Mouse (Mus musculus) layer of hippocampus, adult 9-11 months (tissue): ENCODE data around the gene Gm10471.
"Not testable (repeated sequence)": the region's sequence is repeated elsewhere in the genome, so short reads cannot be mapped to it uniquely, and the experiment has no call there.

ENCODE experiments used
- DNase-seq: peaks from one replicate; pipeline ENCODE4 v3.0.0; 2022

Gm10471 gene

GRCm38 (mm10) chr5:26089191-26089590, at the start of gene Gm10471:
TSS of gene Gm10471 (minus strand) at chr5:26089291.
- DNase-seq, result not testable (repeated sequence)

- DNase-seq, result not testable (repeated sequence)
Measured at GRCm38 (mm10) chr5:26121321-26121720, 32.2 kb upstream of the Gm10471 start, which contains the start of gene Gm10220. TSS of gene Gm10220 (minus strand) at chr5:26121421.

GRCm38 (mm10) chr5:26105262-26105661, 16.2 kb upstream of the Gm10471 start, which contains the start of gene 5031410I06Rik:
TSS of gene 5031410I06Rik (minus strand) at chr5:26105362.
- DNase-seq, result not testable (repeated sequence)

- DNase-seq, result not testable (repeated sequence)
Measured at GRCm38 (mm10) chr5:26079023-26079422, 10.1 kb downstream of the Gm10471 start.

GRCm38 (mm10) chr5:26070716-26071115, 18.4 kb downstream of the Gm10471 start:
- no peak for DNase-seq

- not testable (repeated sequence) for DNase-seq
Measured at GRCm38 (mm10) chr5:26058481-26058880, 30.6 kb downstream of the Gm10471 start, which contains the start of gene Gm7347. TSS of gene Gm7347 (minus strand) at chr5:26058581.

GRCm38 (mm10) chr5:26039458-26039857, 49.6 kb downstream of the Gm10471 start, which contains the start of gene Speer4a:
TSS of gene Speer4a (minus strand) at chr5:26039558.
- not testable (repeated sequence) for DNase-seq
